Mouse (Mus musculus) testis, postnatal 14 days (tissue): ENCODE measurements around the gene Rpn2.

Experiments
- DNase-seq: peaks from one replicate; pipeline ENCODE4 v3.0.0; 2021; ENCODE audit warnings: low spot score

Gene Rpn2

GRCm38 (mm10) chr2:157310963-157311637, 32.3 kb downstream of the Rpn2 start:
- DNase-seq: no peak

GRCm38 (mm10) chr2:157313718-157314117, 34.9 kb downstream of the Rpn2 start:
- DNase-seq: no peak

- DNase-seq: no peak
Measured at GRCm38 (mm10) chr2:157314310-157314709, 35.5 kb downstream of the Rpn2 start.

GRCm38 (mm10) chr2:157315486-157315885, 36.7 kb downstream of the Rpn2 start:
- DNase-seq: no peak

- DNase-seq: no peak
Measured at GRCm38 (mm10) chr2:157316358-157316933, 37.6 kb downstream of the Rpn2 start.

GRCm38 (mm10) chr2:157317220-157317619, 38.4 kb downstream of the Rpn2 start:
- no peak for DNase-seq

- no peak for DNase-seq
Measured at GRCm38 (mm10) chr2:157320135-157320534, 41.3 kb downstream of the Rpn2 start.

- no peak for DNase-seq
Measured at GRCm38 (mm10) chr2:157320886-157321285, 42.1 kb downstream of the Rpn2 start.

- DNase-seq: no peak
Measured at GRCm38 (mm10) chr2:157322029-157322766, 43.4 kb downstream of the Rpn2 start.

GRCm38 (mm10) chr2:157325238-157325637, 46.4 kb downstream of the Rpn2 start:
- no peak for DNase-seq

- DNase-seq: no peak
Measured at GRCm38 (mm10) chr2:157328106-157328505, 49.3 kb downstream of the Rpn2 start.

GRCm38 (mm10) chr2:157328570-157328969, 49.8 kb downstream of the Rpn2 start:
- peak; percentile 63 for DNase-seq

GRCm38 (mm10) chr2:157332059-157332458, 53.2 kb downstream of the Rpn2 start:
- no peak for DNase-seq

GRCm38 (mm10) chr2:157338663-157339062, 59.8 kb downstream of the Rpn2 start:
- peak; percentile 53 for DNase-seq

- DNase-seq: no peak
Measured at GRCm38 (mm10) chr2:157339532-157339931, 60.7 kb downstream of the Rpn2 start.

GRCm38 (mm10) chr2:157340221-157340741, 61.5 kb downstream of the Rpn2 start:
- DNase-seq: no peak

GRCm38 (mm10) chr2:157341554-157342270, 62.9 kb downstream of the Rpn2 start:
- DNase-seq: peak; percentile 51

- DNase-seq: no peak
Measured at GRCm38 (mm10) chr2:157342328-157342926, 63.6 kb downstream of the Rpn2 start.

GRCm38 (mm10) chr2:157343337-157343736, 64.5 kb downstream of the Rpn2 start:
- no peak for DNase-seq

GRCm38 (mm10) chr2:157347361-157348159, 68.7 kb downstream of the Rpn2 start, which contains the start of gene Ghrh:
TSS of gene Ghrh (minus strand) at chr2:157347506.
- no peak for DNase-seq
